Mouse (Mus musculus) hindbrain, embryonic 16.5 days (tissue): ENCODE results near the gene Gas2l1. TPM values are rescaled to one million over a fixed set of nuclear protein-coding genes. Genes with fewer than 3 reads are reported as not detected.
"Not testable (repeated sequence)": the region's sequence is repeated elsewhere in the genome, so short reads cannot be mapped to it uniquely, and the experiment has no call there.

Experiments used
- ATAC-seq: fragments of 200-750 bp; cut with Nextera tagmentation; 2 replicates; pipeline ENCODE4 v1.8.0; 2017; ENCODE audit warnings: moderate TSS enrichment, moderate library complexity
- H3K27ac ChIP-seq: fragments of 300-500 bp; sonication (generic); 2 replicates; pipeline ENCODE4 v1.5.1; 2014; ENCODE audit warnings: low read depth, mild to moderate bottlenecking, control low read depth, low read length, moderate library complexity
- H3K27me3 ChIP-seq: fragments of 300-500 bp; sonication (generic); replicated peaks from 2 replicates; pipeline ENCODE4 v1.6.1; 2014; ENCODE audit warnings: low read length; ENCODE audit not compliant: control insufficient read depth, insufficient read depth
- H3K36me3 ChIP-seq: fragments of 300-500 bp; sonication (generic); 2 replicates; pipeline ENCODE4 v1.6.1; 2014; ENCODE audit warnings: mild to moderate bottlenecking, low read length, moderate library complexity, mixed read lengths; ENCODE audit not compliant: control insufficient read depth, insufficient read depth
- H3K4me1 ChIP-seq: fragments of 300-500 bp; sonication (generic); 2 replicates; pipeline ENCODE4 v1.6.1; 2014; ENCODE audit warnings: low read depth, low read length; ENCODE audit not compliant: control insufficient read depth, insufficient read depth
- H3K4me2 ChIP-seq: fragments of 300-500 bp; sonication (generic); 2 replicates; pipeline ENCODE4 v1.6.1; 2014; ENCODE audit warnings: mild to moderate bottlenecking, low read length, control low read depth, moderate library complexity
- H3K4me3 ChIP-seq: fragments of 300-500 bp; sonication (generic); 2 replicates; pipeline ENCODE4 v1.5.1; 2014; ENCODE audit warnings: mild to moderate bottlenecking, low read length, control low read depth, moderate library complexity
- H3K9ac ChIP-seq: fragments of 300-500 bp; sonication (generic); 2 replicates; pipeline ENCODE4 v1.6.1; 2014; ENCODE audit warnings: low read depth, mild to moderate bottlenecking, control low read depth, low read length, moderate library complexity
- H3K9me3 ChIP-seq: fragments of 300-500 bp; sonication (generic); 2 replicates; pipeline ENCODE4 v1.6.1; 2014; ENCODE audit warnings: mild to moderate bottlenecking, low read length, moderate library complexity; ENCODE audit not compliant: control insufficient read depth
- WGBS: fragments of 180-500 bp; shearing (Covaris S2); extraction: QIAGEN DNeasy Blood & Tissue Kit; methylation state at CpG from one replicate; pipeline ENCODE4 v1.1.7; 2014; 5-methylcytosine and 5-hydroxymethylcytosine counted together
- polyA plus RNA-seq: library from polyadenylated mRNA; unstranded; fragments of >200 nt; fragmentation: Nextera tagmentation; extraction: Ambion mirVana; gene quantifications from 2 replicates; pipeline ENCODE4 v1.2.1, GENCODE M21; 2015

Gene Gas2l1
- polyA plus RNA-seq, 1 experiment from 2014 or later, result 19.1 TPM

GRCm38 (mm10) chr11:5098736-5099542 lies 33.8 kb upstream of the Gas2l1 start, which contains the start of the genes Rhbdd3 and Ewsr1:
Rhbdd3 (plus strand) TSS chr11:5098926.
Ewsr1 (minus strand) TSS chr11:5099266.
- Histone ChIP-seq H3K4me2 (peak within 1 kb of the TSS; percentile 93), H3K9ac (peak within 1 kb of the TSS; percentile 93), H3K4me1 (peaks cover 33% of the 10 kb centered on the region), H3K27me3 (no peaks in the 10 kb centered on the region), H3K27ac (peak within 1 kb of the TSS; percentile 98), H3K4me3 (peak within 1 kb of the TSS; percentile 88), H3K36me3 (peaks cover 4% of the 10 kb centered on the region; the same call in 1 of the 2 replicates), H3K9me3 (no peaks in the 10 kb centered on the region)
- peak; percentile 86 for ATAC-seq
- under 1% methylated on average over 86 of the region's 92 CpGs for WGBS

- H3K4me3 ChIP-seq, result peak overlapping the region; percentile 88
- no peaks in the 10 kb centered on the region for H3K9me3 ChIP-seq
- peak overlapping the region; percentile 98 for H3K27ac ChIP-seq
- ATAC-seq, result peak; percentile 9; the same call in 1 of the 2 replicates
- H3K4me1 ChIP-seq, result peaks cover 33% of the 10 kb centered on the region
- H3K9ac ChIP-seq, result peak overlapping the region; percentile 93
- peak overlapping the region; percentile 77 for H3K4me2 ChIP-seq
- no peaks in the 10 kb centered on the region for H3K36me3 ChIP-seq
- no peaks in the 10 kb centered on the region for H3K27me3 ChIP-seq
- WGBS, result under 1% methylated on average over 44 of the region's 44 CpGs
Measured at GRCm38 (mm10) chr11:5098035-5098735, 33.1 kb upstream of the Gas2l1 start.

- peak overlapping the region; percentile 88 for H3K4me3 ChIP-seq
- H3K4me1 ChIP-seq, result peaks cover 31% of the 10 kb centered on the region
- no peak overlapping the region for H3K9ac ChIP-seq
- ATAC-seq, result no peak
- WGBS, result 69% methylated on average over 8 of the region's 8 CpGs
- peak overlapping the region; percentile 77 for H3K4me2 ChIP-seq
- H3K9me3 ChIP-seq, result no peaks in the 10 kb centered on the region
- no peaks in the 10 kb centered on the region for H3K27me3 ChIP-seq
- H3K36me3 ChIP-seq, result peaks cover 6% of the 10 kb centered on the region
- H3K27ac ChIP-seq, result no peak overlapping the region
Measured at GRCm38 (mm10) chr11:5096480-5097020, 31.4 kb upstream of the Gas2l1 start.

GRCm38 (mm10) chr11:5095877-5096276 lies 30.8 kb upstream of the Gas2l1 start:
- no peak overlapping the region for H3K9ac ChIP-seq
- 77% methylated on average over 5 of the region's 5 CpGs for WGBS
- ATAC-seq, result no peak
- no peaks in the 10 kb centered on the region for H3K9me3 ChIP-seq
- peaks cover 24% of the 10 kb centered on the region for H3K4me1 ChIP-seq
- no peaks in the 10 kb centered on the region for H3K27me3 ChIP-seq
- peak overlapping the region; percentile 17; the same call in 1 of the 2 replicates for H3K4me2 ChIP-seq
- H3K4me3 ChIP-seq, result no peak overlapping the region
- H3K27ac ChIP-seq, result no peak overlapping the region
- H3K36me3 ChIP-seq, result peaks cover 10% of the 10 kb centered on the region

GRCm38 (mm10) chr11:5091706-5092105 lies 26.6 kb upstream of the Gas2l1 start:
- peaks cover 27% of the 10 kb centered on the region for H3K36me3 ChIP-seq
- 40% methylated on average over 2 of the region's 2 CpGs for WGBS

GRCm38 (mm10) chr11:5089147-5089546 lies 24.0 kb upstream of the Gas2l1 start:
- no peak for ATAC-seq
- Histone ChIP-seq H3K9me3 (no peaks in the 10 kb centered on the region), H3K27ac (no peak overlapping the region), H3K36me3 (peaks cover 50% of the 10 kb centered on the region), H3K4me3 (no peak overlapping the region), H3K4me2 (no peak overlapping the region), H3K9ac (no peak overlapping the region), H3K27me3 (no peaks in the 10 kb centered on the region), H3K4me1 (no peaks in the 10 kb centered on the region; the same call in 1 of the 2 replicates)
- WGBS, result 93% methylated on average over 1 of the region's 1 CpGs

More at GRCm38 (mm10) chr11:5091706-5092105, 26.6 kb upstream of the Gas2l1 start:
- H3K9ac ChIP-seq, result no peak overlapping the region
- no peaks in the 10 kb centered on the region for H3K27me3 ChIP-seq
- H3K9me3 ChIP-seq, result no peaks in the 10 kb centered on the region
- H3K27ac ChIP-seq, result no peak overlapping the region
- H3K4me3 ChIP-seq, result no peak overlapping the region
- H3K4me1 ChIP-seq, result peaks cover 9% of the 10 kb centered on the region
- ATAC-seq, result no peak
- H3K4me2 ChIP-seq, result no peak overlapping the region

- ATAC-seq, result not testable (repeated sequence)
Measured at GRCm38 (mm10) chr11:5076843-5077242, 11.7 kb upstream of the Gas2l1 start.

GRCm38 (mm10) chr11:5075760-5076159 lies 10.6 kb upstream of the Gas2l1 start:
- H3K9ac ChIP-seq, result no peak overlapping the region
- no peak overlapping the region for H3K4me2 ChIP-seq
- H3K9me3 ChIP-seq, result no peaks in the 10 kb centered on the region
- H3K27me3 ChIP-seq, result no peaks in the 10 kb centered on the region
- peaks cover 43% of the 10 kb centered on the region for H3K36me3 ChIP-seq
- no peak overlapping the region for H3K4me3 ChIP-seq
- H3K27ac ChIP-seq, result no peak overlapping the region
- H3K4me1 ChIP-seq, result no peaks in the 10 kb centered on the region
- ATAC-seq, result no peak

More at GRCm38 (mm10) chr11:5076843-5077242, 11.7 kb upstream of the Gas2l1 start:
- peaks cover 37% of the 10 kb centered on the region for H3K36me3 ChIP-seq
- not testable (repeated sequence) for H3K27me3 ChIP-seq, H3K9ac ChIP-seq, H3K9me3 ChIP-seq, H3K4me3 ChIP-seq, H3K4me1 ChIP-seq, H3K4me2 ChIP-seq, H3K27ac ChIP-seq
- WGBS, result 87% methylated on average over 3 of the region's 5 CpGs

- H3K9me3 ChIP-seq, result no peaks in the 10 kb centered on the region
- no peak overlapping the region for H3K27ac ChIP-seq
- H3K27me3 ChIP-seq, result no peaks in the 10 kb centered on the region
- H3K9ac ChIP-seq, result no peak overlapping the region
- 65% methylated on average over 4 of the region's 4 CpGs for WGBS
- H3K4me3 ChIP-seq, result no peak overlapping the region
- H3K36me3 ChIP-seq, result peaks cover 43% of the 10 kb centered on the region
- H3K4me1 ChIP-seq, result no peaks in the 10 kb centered on the region
- ATAC-seq, result no peak
- no peak overlapping the region for H3K4me2 ChIP-seq
Measured at GRCm38 (mm10) chr11:5074882-5075281, 9.8 kb upstream of the Gas2l1 start.
